Mouse (Mus musculus) lung, postnatal 25 days (tissue): Measurements from ENCODE around the gene Frmd7.
A peak's percentile ranks its signal among the peaks of the same experiment; 100 is the strongest.

Source experiments
- DNase-seq: peaks from one replicate; pipeline ENCODE4 v3.0.0; 2022; ENCODE audit warnings: low spot score

Gene Frmd7

DNA sequence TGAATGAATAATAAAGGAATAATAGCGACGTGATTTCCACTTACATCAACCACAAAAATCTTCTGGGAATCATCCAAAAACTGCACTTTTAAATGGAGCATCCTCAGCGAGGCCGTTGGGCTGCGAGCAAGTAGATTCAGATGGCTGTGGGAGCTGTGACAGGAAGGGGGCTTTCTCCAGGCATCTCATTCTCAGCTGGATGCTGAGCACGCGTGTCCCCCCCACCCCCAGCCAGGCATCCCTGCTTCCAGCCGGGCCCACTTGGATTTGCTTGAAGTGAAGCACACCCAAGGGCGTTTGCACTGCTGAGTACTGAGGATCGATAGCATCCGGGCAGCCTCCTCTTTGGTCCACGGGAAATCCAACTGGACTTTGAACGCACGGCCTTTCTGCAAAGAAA is at the start of gene Frmd7:
Gene Frmd7, minus strand, starts transcription at position 101 of the 400 bp plus-strand sequence.
- no peak for DNase-seq

- no peak for DNase-seq
Measured at GRCm38 (mm10) chrX:50991324-50991723, 48.8 kb upstream of the Frmd7 start.

DNA sequence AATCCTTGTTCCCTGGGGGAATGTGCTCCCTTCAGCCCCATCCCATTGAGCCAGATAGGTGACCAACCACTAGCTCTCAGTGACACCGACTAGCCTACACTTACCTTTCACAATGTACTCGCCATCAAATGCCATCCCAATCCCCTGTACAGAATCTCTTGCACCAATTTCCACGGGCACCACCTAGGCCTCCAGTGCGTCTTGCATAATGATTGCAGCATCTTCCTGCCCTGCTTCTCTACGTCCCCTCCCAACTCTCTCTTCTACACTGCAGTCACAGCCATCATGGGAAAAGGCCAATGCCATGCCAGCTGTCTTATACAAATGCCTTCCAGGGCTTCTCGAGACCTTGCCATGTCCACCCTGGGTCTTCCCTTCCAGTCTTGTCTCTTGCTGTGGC is 47.4 kb upstream of the Frmd7 start:
- DNase-seq: no peak

DNA sequence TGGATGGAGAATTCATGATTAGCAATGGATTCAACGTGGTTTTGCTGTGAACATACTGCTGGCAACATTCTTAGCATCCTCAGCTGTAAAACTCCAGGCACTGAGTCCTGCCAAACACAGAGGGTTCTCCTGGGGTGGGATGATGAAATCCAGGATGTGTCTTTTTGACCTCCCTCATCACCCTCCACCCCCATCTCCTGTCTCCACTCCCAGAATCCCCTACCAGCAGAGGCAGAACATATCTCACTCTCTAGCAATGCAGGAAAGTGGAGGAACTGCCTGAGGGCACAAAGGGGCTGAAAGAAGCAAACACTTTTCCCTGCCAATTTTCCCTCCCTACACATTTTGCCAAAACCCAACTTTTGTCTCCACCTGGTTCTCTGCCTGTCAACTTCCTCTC is 46.1 kb upstream of the Frmd7 start:
- DNase-seq: no peak

DNA sequence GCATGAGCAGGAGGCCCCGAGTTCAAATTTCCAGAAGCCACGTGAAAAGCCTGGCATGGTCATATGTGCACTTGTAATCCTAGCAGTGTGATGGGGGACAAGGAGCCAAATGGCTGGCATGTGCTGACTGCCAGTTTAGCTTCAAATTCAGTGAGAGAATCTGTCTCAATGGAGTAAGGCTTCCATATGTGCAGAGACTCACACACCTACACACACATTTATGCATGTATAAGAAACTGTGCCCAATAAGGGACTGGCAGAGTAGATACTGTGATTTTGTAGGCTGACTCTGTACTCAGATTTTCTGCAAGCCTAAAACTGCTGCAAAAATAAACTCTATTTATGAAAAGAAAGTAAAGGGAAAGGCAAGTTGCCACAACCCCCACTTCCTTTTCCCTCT is 35.9 kb upstream of the Frmd7 start:
- DNase-seq: no peak

DNA sequence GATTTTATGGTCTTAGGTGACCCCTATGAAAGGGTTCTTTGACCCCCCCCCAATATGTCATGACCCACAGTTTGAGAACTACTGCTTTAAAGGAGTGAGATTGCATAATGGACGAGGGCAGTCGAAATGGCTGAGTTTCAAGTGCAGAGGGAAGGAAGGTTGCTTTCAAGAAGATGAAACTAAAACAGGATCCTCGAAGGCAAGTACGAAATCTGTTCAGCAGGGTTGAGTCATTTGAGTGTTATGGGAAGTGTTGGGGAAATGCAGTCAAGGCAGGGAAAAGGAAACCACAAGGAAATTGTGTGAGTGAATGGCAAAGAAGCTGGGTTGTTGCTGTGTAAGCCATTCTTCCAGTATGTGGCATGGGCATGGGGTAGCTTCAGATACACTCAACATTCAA is 29.6 kb upstream of the Frmd7 start:
- DNase-seq: no peak

GRCm38 (mm10) chrX:50969907-50970306 is 27.4 kb upstream of the Frmd7 start:
- DNase-seq: no peak

DNA sequence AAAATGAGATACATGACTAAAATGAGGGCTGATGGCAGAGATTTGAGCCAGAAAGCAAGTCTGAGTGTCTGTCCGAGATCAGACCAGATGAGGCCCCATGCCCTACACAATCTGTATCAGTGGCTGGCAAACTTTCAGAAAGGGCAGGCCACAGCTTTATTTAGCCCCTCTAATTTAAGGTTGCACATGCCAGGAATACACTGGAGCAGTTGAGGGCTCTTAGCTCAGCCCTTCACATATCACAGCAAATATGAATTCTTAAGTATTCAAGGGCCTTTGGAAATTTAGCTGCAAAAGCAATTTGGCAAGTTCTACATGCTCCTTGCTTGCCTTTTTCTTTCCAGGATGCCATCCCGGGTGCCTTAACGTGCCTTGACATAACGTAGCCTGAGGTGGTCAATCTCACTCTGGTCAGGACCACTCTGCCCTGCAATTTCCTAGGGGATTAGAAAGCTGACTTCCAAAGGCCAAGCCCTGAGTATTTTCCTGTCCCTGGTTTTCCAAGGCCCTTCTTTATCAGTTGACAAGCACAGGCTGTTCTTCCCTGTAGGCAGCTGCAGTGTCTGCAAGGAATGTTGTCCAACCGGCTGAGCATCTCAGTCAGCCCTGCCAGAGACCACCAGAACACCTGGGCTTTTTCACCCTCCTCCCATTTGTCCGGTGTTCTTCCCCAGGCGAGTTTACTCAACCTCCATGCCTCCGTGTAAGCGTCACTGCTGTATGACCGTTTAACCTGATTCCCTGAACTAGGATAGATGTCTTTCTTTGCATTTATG is 25.8 kb upstream of the Frmd7 start:
- peak; percentile 27 for DNase-seq

DNA sequence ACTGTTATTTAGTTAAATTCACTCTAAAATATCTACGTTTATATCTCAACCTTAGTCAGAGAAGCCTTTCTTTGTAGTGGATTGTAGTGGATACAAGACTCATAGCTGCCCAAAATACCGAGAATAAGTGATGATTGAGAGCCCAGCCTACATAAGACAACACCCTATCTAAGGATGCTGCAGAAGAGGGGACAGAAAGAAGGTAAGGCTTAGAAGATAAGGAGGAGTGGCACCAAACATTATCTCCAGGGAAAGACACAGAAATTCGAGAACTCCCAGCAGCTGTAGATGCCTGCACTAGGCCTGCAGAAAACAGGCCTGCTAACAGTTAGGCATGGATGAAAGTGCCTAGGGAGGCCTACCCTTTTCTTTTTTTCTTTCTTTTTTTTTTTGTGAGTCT is 22.6 kb upstream of the Frmd7 start:
- no peak for DNase-seq

DNA sequence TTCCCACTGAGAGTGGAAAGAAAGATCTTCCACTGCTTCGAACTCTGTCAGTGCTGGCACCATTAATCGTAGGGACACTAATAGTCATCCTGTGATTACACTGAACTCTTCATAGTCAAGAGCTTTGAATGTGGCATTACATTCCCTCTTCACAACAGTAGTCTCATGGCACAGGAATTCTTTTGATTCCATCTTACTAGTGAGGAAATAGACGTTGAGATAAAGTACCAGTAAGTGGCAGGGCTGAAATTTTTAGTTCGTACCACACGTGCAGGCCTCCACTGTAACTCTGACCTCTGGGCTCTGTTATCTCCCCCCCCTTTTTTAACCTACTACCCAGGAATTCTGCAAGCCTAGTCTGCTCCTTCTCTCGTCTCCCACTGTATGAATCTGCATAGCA is 20.4 kb upstream of the Frmd7 start:
- DNase-seq: no peak

DNA sequence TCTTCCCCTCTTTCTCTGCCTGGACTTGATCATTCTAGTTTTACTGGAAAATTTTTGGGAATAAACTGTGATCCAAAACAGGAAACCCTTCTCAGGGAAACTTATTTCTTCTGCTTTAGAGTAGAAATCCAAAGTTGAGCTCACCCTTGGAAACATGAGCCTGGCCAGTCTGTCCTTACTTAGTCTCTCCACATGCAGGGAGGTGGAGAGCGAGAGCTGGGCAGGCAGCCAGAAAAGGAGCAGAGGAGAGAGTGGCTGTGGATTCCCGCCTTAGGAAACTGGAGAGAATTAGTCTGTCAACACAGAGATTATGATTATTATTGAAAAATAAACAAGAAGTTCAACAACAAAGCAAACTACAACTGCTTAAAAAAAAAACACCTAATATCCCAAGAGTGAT is 6.1 kb upstream of the Frmd7 start:
- peak; percentile 20 for DNase-seq

DNA sequence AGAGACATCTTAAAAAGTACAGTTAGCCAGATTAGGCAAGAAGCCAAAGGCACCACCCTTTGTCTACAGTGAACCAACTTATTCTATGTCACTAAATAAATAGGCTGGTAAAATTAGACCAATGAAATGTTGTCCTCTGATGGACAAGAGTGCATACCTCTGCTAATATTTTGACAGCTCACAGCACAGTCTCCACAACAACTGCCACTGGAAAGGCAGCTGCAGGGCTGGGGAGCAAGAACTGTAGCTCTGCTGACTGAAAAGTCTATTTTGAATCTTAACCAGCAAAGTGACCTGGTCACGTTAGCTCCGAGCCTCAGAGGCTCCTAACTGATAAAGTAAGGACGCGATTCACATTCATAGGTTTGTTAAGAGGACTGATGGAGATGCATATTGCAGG is 5.6 kb upstream of the Frmd7 start:
- DNase-seq: no peak

- no peak for DNase-seq
Measured at GRCm38 (mm10) chrX:50937117-50937516, 5.4 kb downstream of the Frmd7 start.

DNA sequence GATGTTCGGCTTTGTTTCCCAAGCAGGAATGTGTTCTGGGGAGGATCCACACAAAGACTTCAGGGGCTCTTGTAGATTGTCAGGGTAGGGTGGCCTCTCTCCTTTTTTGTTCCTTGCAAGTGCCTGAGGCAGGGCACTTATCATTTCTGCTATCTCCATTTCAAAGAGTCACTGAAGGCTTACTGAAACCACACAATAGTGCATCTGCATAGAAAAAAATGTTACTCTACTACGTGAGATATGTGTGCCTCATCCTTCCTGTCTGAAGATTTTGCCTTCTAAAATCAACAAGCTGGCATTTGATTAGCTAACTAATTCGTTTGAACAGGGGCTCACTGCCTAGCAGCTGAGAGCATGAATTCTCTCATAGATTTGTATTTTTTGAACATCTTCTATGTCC is 12.2 kb downstream of the Frmd7 start:
- no peak for DNase-seq

DNA sequence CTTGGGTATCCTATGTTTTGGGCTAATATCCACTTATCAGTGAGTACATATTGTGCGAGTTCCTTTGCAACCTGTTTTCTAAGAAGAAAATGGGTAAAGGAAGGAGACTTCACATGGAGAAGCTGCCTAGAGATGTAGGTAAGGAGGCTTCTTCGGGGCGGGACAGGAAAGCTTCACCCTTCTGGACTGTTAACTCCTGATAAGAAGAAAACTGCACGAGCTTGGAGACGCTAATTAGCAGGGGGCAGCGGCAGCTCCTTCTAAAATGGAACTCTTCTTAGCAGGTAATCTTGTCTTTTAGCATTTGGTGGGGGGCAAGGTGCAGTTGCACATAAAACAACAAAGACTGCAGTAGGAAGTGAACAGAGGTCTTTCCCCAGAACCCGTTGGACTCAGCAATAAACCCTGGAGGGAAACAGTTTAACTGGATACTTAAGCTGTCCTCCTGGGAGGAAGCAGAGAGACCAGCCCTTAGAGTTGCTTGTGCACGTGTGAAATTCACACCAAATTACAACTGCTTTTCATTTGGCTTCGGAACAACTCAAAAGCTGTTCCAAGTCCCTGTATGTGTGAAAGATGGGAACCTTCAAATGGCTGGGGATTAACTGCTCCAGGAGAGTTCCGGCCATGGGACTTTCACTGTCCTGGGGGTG is 15.5 kb downstream of the Frmd7 start:
- no peak for DNase-seq

DNA sequence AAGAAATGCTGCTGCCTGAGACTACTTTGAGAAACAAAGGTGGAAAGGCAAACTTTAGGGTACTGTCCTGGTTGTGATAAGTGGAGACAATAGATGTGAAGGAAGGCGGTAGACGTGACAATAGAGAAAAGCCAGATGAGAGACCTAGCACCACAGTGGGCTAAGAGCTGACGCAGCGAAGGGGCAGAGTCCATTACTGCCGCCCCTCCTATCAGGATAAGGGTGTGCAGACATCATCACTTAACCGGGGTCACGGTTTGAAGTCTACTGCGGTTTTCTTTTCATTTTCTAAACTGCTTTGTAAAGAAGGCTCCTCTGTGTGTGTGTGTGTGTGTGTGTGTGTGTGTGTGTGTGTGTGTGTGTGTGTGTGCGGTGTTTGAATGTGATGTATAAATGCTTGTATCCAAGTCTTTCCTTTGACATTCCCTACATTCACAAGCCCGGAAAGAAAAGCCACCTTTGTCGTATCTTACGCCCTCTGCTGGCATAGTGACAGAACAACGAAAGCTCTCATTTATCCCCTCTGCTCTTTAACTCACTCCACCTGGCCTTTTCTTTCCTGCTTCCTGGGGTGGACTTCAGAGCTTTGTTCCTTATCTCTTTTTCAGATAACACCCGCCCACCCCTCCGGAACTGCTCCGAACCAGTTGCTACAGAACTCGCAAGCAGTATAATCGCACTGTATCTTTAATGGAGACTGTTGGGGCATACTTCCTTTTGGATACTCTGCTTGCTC is 17.7 kb downstream of the Frmd7 start:
- peak; percentile 22 for DNase-seq

- peak; percentile 1 for DNase-seq
Measured at GRCm38 (mm10) chrX:50918754-50919153, 23.8 kb downstream of the Frmd7 start.

DNA sequence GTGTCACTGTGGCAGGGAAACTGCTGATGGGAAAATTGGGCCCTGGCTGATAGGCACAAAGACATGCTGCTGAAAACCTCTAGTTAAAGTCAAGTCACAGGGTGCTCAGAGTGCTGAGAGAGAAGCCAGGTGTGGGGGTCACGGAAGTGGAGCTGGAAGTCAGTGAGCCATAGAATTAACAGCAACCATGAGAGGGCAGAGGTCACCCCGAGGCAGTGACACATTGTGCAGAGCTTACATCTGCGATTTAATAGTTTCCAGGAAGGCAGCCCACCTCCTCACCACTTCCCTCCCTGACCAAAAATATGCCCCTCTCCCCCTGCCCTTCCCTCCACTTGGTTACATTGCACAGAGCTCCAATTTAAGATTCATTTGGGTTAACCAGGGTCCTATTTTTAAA is 25.1 kb downstream of the Frmd7 start:
- DNase-seq: no peak

GRCm38 (mm10) chrX:50909915-50910314 is 32.6 kb downstream of the Frmd7 start:
- DNase-seq: no peak

GRCm38 (mm10) chrX:50903497-50903896 is 39.0 kb downstream of the Frmd7 start:
- no peak for DNase-seq

DNA sequence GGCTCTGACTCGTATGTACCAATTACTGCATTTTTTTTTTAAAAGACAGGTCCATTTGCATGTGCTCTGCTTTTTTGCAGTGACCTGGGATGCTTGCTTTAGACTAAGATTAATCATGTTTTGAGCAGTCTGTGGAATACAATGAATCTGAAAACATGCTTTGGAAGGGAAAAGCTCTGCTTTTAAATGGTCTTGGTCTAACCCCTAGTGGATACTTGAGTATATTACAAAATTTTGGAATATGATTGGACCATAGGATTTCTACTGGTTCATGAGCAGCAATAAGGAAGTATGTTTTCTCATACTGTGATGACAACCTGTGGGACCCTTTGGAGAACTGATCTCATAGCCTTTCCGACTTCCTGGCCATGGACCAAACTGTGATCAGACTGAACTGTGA is 54.5 kb downstream of the Frmd7 start:
- no peak for DNase-seq

DNA sequence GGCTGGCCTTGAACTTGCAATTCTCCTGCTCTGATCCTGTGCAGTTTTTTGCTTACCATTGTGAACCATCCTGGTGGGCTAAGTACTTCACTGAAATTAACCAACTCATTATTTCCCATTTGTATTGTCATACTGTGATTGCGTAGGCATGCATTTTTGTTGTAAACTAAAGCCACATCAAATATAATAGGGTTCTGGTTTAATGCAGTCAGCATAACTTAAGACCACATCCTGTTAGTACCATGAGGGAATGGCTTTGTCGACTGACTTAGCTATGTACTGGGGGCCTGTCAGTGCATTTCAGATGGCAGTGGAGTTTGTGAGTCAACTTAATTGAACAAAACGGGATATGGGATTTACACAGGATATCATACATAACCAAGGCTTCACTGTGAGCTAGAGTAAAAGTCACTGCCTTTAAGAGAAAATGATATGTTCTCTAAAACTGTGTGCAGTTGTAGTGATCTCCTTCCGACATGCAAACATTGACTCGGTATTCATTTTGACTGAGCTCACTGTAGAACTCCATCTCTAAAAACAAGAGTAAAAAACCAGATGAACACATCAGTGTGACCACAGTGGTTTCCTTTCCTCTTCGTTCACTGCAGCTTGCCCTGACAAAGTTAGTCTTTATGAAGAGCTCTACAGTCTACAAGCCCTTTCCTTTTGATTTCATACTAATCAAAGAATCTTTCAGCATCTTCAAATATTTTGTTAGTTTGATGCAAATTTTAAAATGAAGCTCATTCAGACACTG is 68.1 kb downstream of the Frmd7 start:
- DNase-seq: no peak
